ENCODE assay signal across 8 mouse cellular contexts in genomic region chr6:122810615-122811279, GRCm38 (mm10). TPM values are rescaled to one million over a fixed set of nuclear protein-coding genes. Genes with fewer than 3 reads are reported as not detected.
DNase-seq lines count a peak whose midpoint lies in the region; ATAC-seq lines count a peak whose summit lies in the region.

No protein-coding gene starts in this region.

- under 1% methylated on average over 30 of the region's 30 CpGs for WGBS in hindbrain, embryonic 11.5 days

- no peaks in the 10 kb centered on the region for H3K36me3 ChIP-seq in hindbrain, embryonic 11.5 days (ENCODE audit: control insufficient read depth, insufficient read depth, low read length)

- peak overlapping the region; percentile 55 for H3K4me2 ChIP-seq in hindbrain, embryonic 11.5 days (replicated peaks; ENCODE audit: low read depth, low read length)

- peak overlapping the region; percentile 65 for H3K9ac ChIP-seq in hindbrain, embryonic 11.5 days (ENCODE audit: low read depth, low read length)

- no peaks in the 10 kb centered on the region for H3K4me1 ChIP-seq in hindbrain, embryonic 11.5 days (replicated peaks; ENCODE audit: control insufficient read depth, insufficient read depth, low read length)

- DNase-seq in MN1 (ENCODE audit: low spot score) = peak; percentile 98
- DNase-seq in cerebellum, adult 9-10 months = peak; percentile 99
- peak; percentile 94 for DNase-seq in hindbrain, embryonic 11.5 days (ENCODE audit: low spot score)
- peak; percentile 94 to 96 for DNase-seq in layer of hippocampus, postnatal 10 days (ENCODE audit: low spot score in 2 of 2)
- DNase-seq in lung, postnatal 10 days = peak; percentile 99
- peak; percentile 93 for DNase-seq in ovary, postnatal 36 days (ENCODE audit: low spot score)
- peak; percentile 89 for DNase-seq in thymus, postnatal 25 days

- peak overlapping the region; percentile 97 for H3K27ac ChIP-seq in hindbrain, embryonic 11.5 days (ENCODE audit: low read depth, low read length)

- H3K4me3 ChIP-seq in hindbrain, embryonic 11.5 days (ENCODE audit: low read depth, low read length) = peak overlapping the region; percentile 70

- H3K9me3 ChIP-seq in hindbrain, embryonic 11.5 days (ENCODE audit: control insufficient read depth, low read length) = no peaks in the 10 kb centered on the region

- H3K27me3 ChIP-seq in hindbrain, embryonic 11.5 days (ENCODE audit: control insufficient read depth, insufficient read depth, low read length) = no peaks in the 10 kb centered on the region

- peak; percentile 92 for ATAC-seq in frontal cortex, adult (ENCODE audit: low TSS enrichment)
- peak; percentile 100 for ATAC-seq in hindbrain, embryonic 11.5 days (ENCODE audit: low FRiP score)

RNA-seq across cellular contexts. Expression of gene Foxj2, which starts 9.0 kb away (rescaled TPM):
- 3.0 and 4.0 TPM in 2 replicates for polyA plus RNA-seq in hindbrain, embryonic 11.5 days (2014; fragmentation: Nextera tagmentation; extraction: Ambion mirVana)
- total RNA-seq in layer of hippocampus, postnatal 10 days (2021) = 10 to 100 TPM; 24.3 to 27.8 TPM

RNA-seq across cellular contexts. Expression of gene Slc2a3, which starts 9.3 kb away (rescaled TPM):
- 23.5 and 29.2 TPM in 2 replicates for polyA plus RNA-seq in hindbrain, embryonic 11.5 days (2014; fragmentation: Nextera tagmentation; extraction: Ambion mirVana)
- total RNA-seq in layer of hippocampus, postnatal 10 days (2021) = 100 to 1,000 TPM in 1 of 2 experiments, 10 to 100 TPM in 1; 99.1 to 117 TPM

RNA-seq across cellular contexts. Expression of gene C3ar1, which starts 45.2 kb away (rescaled TPM):
- polyA plus RNA-seq in hindbrain, embryonic 11.5 days (2014; fragmentation: Nextera tagmentation; extraction: Ambion mirVana) = 1.8 and 2.0 TPM in 2 replicates
- total RNA-seq in layer of hippocampus, postnatal 10 days (2021) = under 1 TPM; 0.87 TPM

Comparison
In these comparisons a context has a peak if more than half of its experiments do, and no peak if none do; other contexts are left out.
1. Peak in every context shown above with its lines: DNase-seq, ATAC-seq, H3K4me3 ChIP-seq and H3K27ac ChIP-seq.